Mouse (Mus musculus) midbrain, embryonic 15.5 days (tissue): Measurements from ENCODE around the gene Camk1d. TPM values are rescaled to one million over a fixed set of nuclear protein-coding genes. Genes with fewer than 3 reads are reported as not detected.

Experiments used
- ATAC-seq: fragments of 200-750 bp; cut with Nextera tagmentation; replicated peaks from 2 replicates; pipeline ENCODE4 v1.8.0; 2017; ENCODE audit warnings: moderate TSS enrichment
- H3K27ac ChIP-seq: fragments of 300-500 bp; sonication (generic); 2 replicates; pipeline ENCODE4 v1.5.1; 2015; ENCODE audit warnings: mild to moderate bottlenecking, inconsistent platforms
- H3K27me3 ChIP-seq: fragments of 300-500 bp; sonication (generic); replicated peaks from 2 replicates; pipeline ENCODE4 v1.6.1; 2015; ENCODE audit warnings: inconsistent platforms
- H3K36me3 ChIP-seq: fragments of 300-500 bp; sonication (generic); replicated peaks from 2 replicates; pipeline ENCODE4 v1.6.1; 2015; ENCODE audit warnings: inconsistent platforms
- H3K4me1 ChIP-seq: fragments of 300-500 bp; sonication (generic); 2 replicates; pipeline ENCODE4 v1.6.1; 2015; ENCODE audit warnings: inconsistent platforms
- H3K4me2 ChIP-seq: fragments of 300-500 bp; sonication (generic); 2 replicates; pipeline ENCODE4 v1.6.1; 2015; ENCODE audit warnings: inconsistent platforms, mild to moderate bottlenecking, moderate library complexity
- H3K4me3 ChIP-seq: fragments of 300-500 bp; sonication (generic); 2 replicates; pipeline ENCODE4 v1.5.1; 2015; ENCODE audit warnings: mild to moderate bottlenecking, inconsistent platforms
- H3K9ac ChIP-seq: fragments of 300-500 bp; sonication (generic); 2 replicates; pipeline ENCODE4 v1.6.1; 2015; ENCODE audit warnings: mild to moderate bottlenecking, inconsistent platforms
- H3K9me3 ChIP-seq: fragments of 300-500 bp; sonication (generic); 2 replicates; pipeline ENCODE4 v1.6.1; 2016; ENCODE audit warnings: inconsistent platforms
- WGBS: fragments of 180-500 bp; shearing (Covaris S2); methylation state at CpG from one replicate; pipeline ENCODE4 v1.1.7; 2015; ENCODE audit warnings: mixed read lengths; 5-methylcytosine and 5-hydroxymethylcytosine counted together
- polyA plus RNA-seq: library from polyadenylated mRNA; unstranded; fragments of >200 nt; fragmentation: Nextera tagmentation; extraction: Ambion mirVana; gene quantifications from 2 replicates; pipeline ENCODE4 v1.2.1, GENCODE M21; 2015

Camk1d gene
- polyA plus RNA-seq, 1 experiment from 2014 or later = 6.7 TPM

GRCm38 (mm10) chr2:5702370-5702769 is 11.9 kb downstream of the Camk1d start:
- H3K27me3 ChIP-seq = no peaks in the 10 kb centered on the region
- ATAC-seq = no peak
- H3K27ac ChIP-seq = no peak overlapping the region
- H3K9ac ChIP-seq = no peak overlapping the region
- no peaks in the 10 kb centered on the region for H3K4me1 ChIP-seq
- 90% methylated on average over 2 of the region's 2 CpGs for WGBS
- H3K36me3 ChIP-seq = no peaks in the 10 kb centered on the region
- H3K9me3 ChIP-seq = no peaks in the 10 kb centered on the region
- no peak overlapping the region for H3K4me2 ChIP-seq
- H3K4me3 ChIP-seq = no peak overlapping the region

- Histone ChIP-seq H3K4me3 (no peak overlapping the region), H3K4me1 (no peaks in the 10 kb centered on the region), H3K9ac (no peak overlapping the region), H3K4me2 (no peak overlapping the region), H3K36me3 (no peaks in the 10 kb centered on the region), H3K9me3 (no peaks in the 10 kb centered on the region), H3K27ac (no peak overlapping the region), H3K27me3 (no peaks in the 10 kb centered on the region)
- no peak for ATAC-seq
- 95% methylated on average over 3 of the region's 3 CpGs for WGBS
Observed at GRCm38 (mm10) chr2:5700931-5701330, 13.4 kb downstream of the Camk1d start.

GRCm38 (mm10) chr2:5698451-5698850 is 15.9 kb downstream of the Camk1d start:
- no peak overlapping the region for H3K4me3 ChIP-seq
- no peaks in the 10 kb centered on the region for H3K27me3 ChIP-seq
- WGBS = 55% methylated on average over 8 of the region's 8 CpGs
- no peaks in the 10 kb centered on the region for H3K36me3 ChIP-seq
- no peaks in the 10 kb centered on the region for H3K9me3 ChIP-seq
- no peaks in the 10 kb centered on the region for H3K4me1 ChIP-seq
- ATAC-seq = no peak
- no peak overlapping the region for H3K4me2 ChIP-seq
- no peak overlapping the region for H3K27ac ChIP-seq
- no peak overlapping the region for H3K9ac ChIP-seq

GRCm38 (mm10) chr2:5694094-5694493 is 20.2 kb downstream of the Camk1d start:
- no peak overlapping the region for H3K4me3 ChIP-seq
- no peaks in the 10 kb centered on the region for H3K9me3 ChIP-seq
- H3K27me3 ChIP-seq = no peaks in the 10 kb centered on the region
- H3K36me3 ChIP-seq = no peaks in the 10 kb centered on the region
- ATAC-seq = no peak
- no peak overlapping the region for H3K27ac ChIP-seq
- no peak overlapping the region for H3K9ac ChIP-seq
- WGBS = 81% methylated on average over 9 of the region's 9 CpGs
- H3K4me2 ChIP-seq = no peak overlapping the region
- H3K4me1 ChIP-seq = no peaks in the 10 kb centered on the region

- Histone ChIP-seq H3K9me3 (no peaks in the 10 kb centered on the region), H3K4me3 (no peak overlapping the region), H3K27me3 (no peaks in the 10 kb centered on the region), H3K9ac (no peak overlapping the region), H3K4me2 (no peak overlapping the region), H3K27ac (no peak overlapping the region), H3K4me1 (no peaks in the 10 kb centered on the region), H3K36me3 (no peaks in the 10 kb centered on the region)
- no peak for ATAC-seq
- WGBS = 80% methylated on average over 3 of the region's 3 CpGs
Observed at GRCm38 (mm10) chr2:5691729-5692128, 22.6 kb downstream of the Camk1d start.

GRCm38 (mm10) chr2:5683366-5683765 is 30.9 kb downstream of the Camk1d start:
- no peak overlapping the region for H3K9ac ChIP-seq
- H3K27me3 ChIP-seq = no peaks in the 10 kb centered on the region
- no peak overlapping the region for H3K4me2 ChIP-seq
- H3K4me1 ChIP-seq = no peaks in the 10 kb centered on the region
- no peak for ATAC-seq
- no peaks in the 10 kb centered on the region for H3K36me3 ChIP-seq
- WGBS = 90% methylated on average over 4 of the region's 4 CpGs
- H3K9me3 ChIP-seq = no peaks in the 10 kb centered on the region
- H3K27ac ChIP-seq = no peak overlapping the region
- no peak overlapping the region for H3K4me3 ChIP-seq

- H3K4me3 ChIP-seq = no peak overlapping the region
- 90% methylated on average over 8 of the region's 8 CpGs for WGBS
- no peaks in the 10 kb centered on the region for H3K9me3 ChIP-seq
- H3K36me3 ChIP-seq = no peaks in the 10 kb centered on the region
- no peak overlapping the region for H3K27ac ChIP-seq
- H3K4me1 ChIP-seq = no peaks in the 10 kb centered on the region
- no peak overlapping the region for H3K4me2 ChIP-seq
- H3K27me3 ChIP-seq = no peaks in the 10 kb centered on the region
- ATAC-seq = no peak
- H3K9ac ChIP-seq = no peak overlapping the region
Observed at GRCm38 (mm10) chr2:5681909-5682308, 32.4 kb downstream of the Camk1d start.

GRCm38 (mm10) chr2:5681302-5681701 is 33.0 kb downstream of the Camk1d start:
- Histone ChIP-seq H3K36me3 (no peaks in the 10 kb centered on the region), H3K27ac (no peak overlapping the region), H3K4me2 (no peak overlapping the region), H3K4me1 (no peaks in the 10 kb centered on the region), H3K9me3 (no peaks in the 10 kb centered on the region), H3K4me3 (no peak overlapping the region), H3K9ac (no peak overlapping the region), H3K27me3 (no peaks in the 10 kb centered on the region)
- 87% methylated on average over 7 of the region's 7 CpGs for WGBS
- ATAC-seq = no peak

GRCm38 (mm10) chr2:5679055-5679454 is 35.3 kb downstream of the Camk1d start:
- H3K9ac ChIP-seq = no peak overlapping the region
- H3K27me3 ChIP-seq = no peaks in the 10 kb centered on the region
- no peaks in the 10 kb centered on the region for H3K9me3 ChIP-seq
- no peak overlapping the region for H3K27ac ChIP-seq
- H3K4me2 ChIP-seq = no peak overlapping the region
- H3K36me3 ChIP-seq = no peaks in the 10 kb centered on the region
- ATAC-seq = no peak
- WGBS = 94% methylated on average over 2 of the region's 2 CpGs
- no peak overlapping the region for H3K4me3 ChIP-seq
- H3K4me1 ChIP-seq = peaks cover 7% of the 10 kb centered on the region; the same call in 1 of the 2 replicates

- ATAC-seq = no peak
- Histone ChIP-seq H3K4me2 (no peak overlapping the region), H3K9me3 (no peaks in the 10 kb centered on the region), H3K4me1 (peaks cover 7% of the 10 kb centered on the region; the same call in 1 of the 2 replicates), H3K36me3 (no peaks in the 10 kb centered on the region), H3K9ac (no peak overlapping the region), H3K27ac (no peak overlapping the region), H3K4me3 (no peak overlapping the region), H3K27me3 (no peaks in the 10 kb centered on the region)
- WGBS = 94% methylated on average over 2 of the region's 2 CpGs
Observed at GRCm38 (mm10) chr2:5677472-5677871, 36.8 kb downstream of the Camk1d start.

GRCm38 (mm10) chr2:5676786-5677185 is 37.5 kb downstream of the Camk1d start:
- WGBS = 80% methylated on average over 8 of the region's 8 CpGs
- Histone ChIP-seq H3K4me3 (no peak overlapping the region), H3K4me1 (peaks cover 7% of the 10 kb centered on the region; the same call in 1 of the 2 replicates), H3K9ac (no peak overlapping the region), H3K27ac (no peak overlapping the region), H3K9me3 (no peaks in the 10 kb centered on the region), H3K27me3 (no peaks in the 10 kb centered on the region), H3K4me2 (no peak overlapping the region), H3K36me3 (no peaks in the 10 kb centered on the region)
- no peak for ATAC-seq

- Histone ChIP-seq H3K9me3 (no peaks in the 10 kb centered on the region), H3K36me3 (no peaks in the 10 kb centered on the region), H3K9ac (no peak overlapping the region), H3K4me1 (peaks cover 7% of the 10 kb centered on the region; the same call in 1 of the 2 replicates), H3K27me3 (no peaks in the 10 kb centered on the region), H3K4me3 (no peak overlapping the region), H3K27ac (no peak overlapping the region), H3K4me2 (no peak overlapping the region)
- 50% methylated on average over 9 of the region's 9 CpGs for WGBS
- no peak for ATAC-seq
Observed at GRCm38 (mm10) chr2:5676143-5676483, 38.2 kb downstream of the Camk1d start.

GRCm38 (mm10) chr2:5675431-5676142 is 38.7 kb downstream of the Camk1d start:
- WGBS = 76% methylated on average over 12 of the region's 12 CpGs
- H3K9me3 ChIP-seq = no peaks in the 10 kb centered on the region
- no peak overlapping the region for H3K9ac ChIP-seq
- no peak overlapping the region for H3K27ac ChIP-seq
- ATAC-seq = 0 out of 2 replicates have a peak, but pooled peaks have one; percentile 60
- no peaks in the 10 kb centered on the region for H3K27me3 ChIP-seq
- no peaks in the 10 kb centered on the region for H3K36me3 ChIP-seq
- no peak overlapping the region for H3K4me2 ChIP-seq
- H3K4me3 ChIP-seq = no peak overlapping the region
- H3K4me1 ChIP-seq = peaks cover 7% of the 10 kb centered on the region; the same call in 1 of the 2 replicates
